Mouse (Mus musculus) 3134 (cell line): ENCODE results near the gene Itga5.

ENCODE experiments used
- DNase-seq: peaks from one replicate; pipeline ENCODE4 v3.0.0-alpha.2; 2011; ENCODE audit warnings: low spot score; ENCODE audit not compliant: insufficient read length; ENCODE audit errors: extremely low read depth

Gene Itga5

GRCm38 (mm10) chr15:103315011-103315502 is 51.5 kb downstream of the Itga5 start:
- peak; percentile 32 for DNase-seq

- no peak for DNase-seq
Measured at GRCm38 (mm10) chr15:103314181-103314580, 52.4 kb downstream of the Itga5 start.

- DNase-seq, result no peak
Measured at GRCm38 (mm10) chr15:103313495-103314095, 53.0 kb downstream of the Itga5 start.

- no peak for DNase-seq
Measured at GRCm38 (mm10) chr15:103310365-103310910, 56.1 kb downstream of the Itga5 start, which contains the start of gene Gpr84. Gene Gpr84 (minus strand): TSS chr15:103310612.

- DNase-seq, result no peak
Measured at GRCm38 (mm10) chr15:103308876-103309580, 57.5 kb downstream of the Itga5 start.

- DNase-seq, result no peak
Measured at GRCm38 (mm10) chr15:103308056-103308875, 58.3 kb downstream of the Itga5 start.

- peak; percentile 70 for DNase-seq
Measured at GRCm38 (mm10) chr15:103307125-103307524, 59.4 kb downstream of the Itga5 start.

- no peak for DNase-seq
Measured at GRCm38 (mm10) chr15:103305792-103306645, 60.5 kb downstream of the Itga5 start.

- DNase-seq, result peak; percentile 99
Measured at GRCm38 (mm10) chr15:103305070-103305678, 61.4 kb downstream of the Itga5 start.

- DNase-seq, result no peak
Measured at GRCm38 (mm10) chr15:103304616-103304969, 62.0 kb downstream of the Itga5 start.

- peak; percentile 48 for DNase-seq
Measured at GRCm38 (mm10) chr15:103303916-103304615, 62.5 kb downstream of the Itga5 start.

GRCm38 (mm10) chr15:103302341-103303021 is 64.1 kb downstream of the Itga5 start:
- no peak for DNase-seq

GRCm38 (mm10) chr15:103301547-103302340 is 64.8 kb downstream of the Itga5 start:
- DNase-seq, result no peak

GRCm38 (mm10) chr15:103301046-103301445 is 65.5 kb downstream of the Itga5 start:
- DNase-seq, result no peak

- no peak for DNase-seq
Measured at GRCm38 (mm10) chr15:103300560-103300959, 66.0 kb downstream of the Itga5 start.

- no peak for DNase-seq
Measured at GRCm38 (mm10) chr15:103300067-103300471, 66.5 kb downstream of the Itga5 start.

- no peak for DNase-seq
Measured at GRCm38 (mm10) chr15:103299644-103300043, 66.9 kb downstream of the Itga5 start.
